ENCODE assay signal across 8 mouse cellular contexts in the genomic region with DNA sequence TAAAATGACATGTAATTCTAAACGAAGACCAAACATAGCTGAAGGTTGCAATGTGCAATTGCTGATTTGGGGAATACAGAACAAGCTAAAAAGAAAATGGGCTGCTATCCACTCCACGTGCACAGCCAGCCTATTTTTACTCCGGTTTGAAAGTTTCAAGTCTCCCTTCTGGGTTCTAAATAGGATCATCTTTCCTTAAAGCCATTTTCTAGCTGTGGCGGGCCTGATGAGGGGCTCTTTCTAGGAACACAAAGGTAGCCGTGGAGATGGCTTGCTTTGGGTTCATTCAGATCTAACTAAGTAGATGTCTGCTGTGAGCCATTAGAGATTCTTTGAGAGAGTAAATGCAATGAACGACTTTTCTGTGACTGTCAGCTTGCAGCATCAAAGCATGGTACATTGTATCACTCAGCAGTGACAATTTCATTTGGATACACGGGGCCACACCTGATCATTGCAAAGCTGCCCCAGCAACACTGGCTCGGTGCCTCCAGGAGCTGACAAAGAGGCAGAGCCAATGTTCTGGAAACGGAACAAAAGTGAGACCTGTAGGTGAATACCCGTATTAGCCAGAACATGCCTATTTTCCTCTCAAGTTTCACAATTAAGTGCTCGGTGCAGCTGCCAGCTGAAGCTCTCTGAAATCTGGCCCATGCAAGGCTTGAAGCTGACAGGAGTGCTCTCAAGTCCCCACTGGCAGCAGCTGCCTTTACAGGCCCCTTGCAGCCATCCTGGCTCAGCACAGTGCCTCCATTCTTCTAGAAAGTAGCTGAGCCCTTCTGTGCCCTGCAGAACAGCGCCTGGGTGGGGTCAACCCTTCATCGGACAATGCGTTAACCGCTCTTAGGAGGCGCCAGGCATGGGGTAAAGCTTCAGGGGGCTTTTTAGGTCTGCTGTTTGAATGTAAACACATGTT.
A peak's percentile ranks its signal among the peaks of the same experiment; 100 is the strongest.
DNase-seq lines count a peak whose midpoint lies in the region; ATAC-seq lines count a peak whose summit lies in the region.

No protein-coding gene starts in this region.

- WGBS in hindbrain, embryonic 14.5 days = 9% methylated on average over 16 of the region's 16 CpGs
- WGBS in midbrain, embryonic 10.5 days = 23% methylated on average over 16 of the region's 16 CpGs

- H3K27ac ChIP-seq in hindbrain, embryonic 14.5 days = peak overlapping the region; percentile 62
- peak overlapping the region; percentile 78 for H3K27ac ChIP-seq in midbrain, embryonic 10.5 days (replicated peaks)

- peak overlapping the region; percentile 9; the same call in 1 of the 2 replicates for H3K9ac ChIP-seq in hindbrain, embryonic 14.5 days

- H3K4me3 ChIP-seq in hindbrain, embryonic 14.5 days (replicated peaks; ENCODE audit: low read length) = no peak overlapping the region
- peak overlapping the region; percentile 9; the same call in 1 of the 2 replicates for H3K4me3 ChIP-seq in midbrain, embryonic 10.5 days

- peaks cover 21% of the 10 kb centered on the region for H3K4me1 ChIP-seq in hindbrain, embryonic 14.5 days (replicated peaks; ENCODE audit: control insufficient read depth, insufficient read depth, low read length)
- H3K4me1 ChIP-seq in midbrain, embryonic 10.5 days = peaks cover 17% of the 10 kb centered on the region

- H3K9me3 ChIP-seq in hindbrain, embryonic 14.5 days (ENCODE audit: control insufficient read depth, low read length) = no peaks in the 10 kb centered on the region
- H3K9me3 ChIP-seq in midbrain, embryonic 10.5 days (replicated peaks) = no peaks in the 10 kb centered on the region

- DNase-seq in ovary, postnatal 10 days (ENCODE audit: low spot score) = peak; percentile 20
- DNase-seq in ovary, adult 18-20 months (ENCODE audit: low spot score) = no peak
- DNase-seq in forelimb bud, embryonic 11.5 days (ENCODE audit: low read depth, low spot score) = peak; percentile 80
- no peak for DNase-seq in hindbrain, embryonic 14.5 days (ENCODE audit: low spot score)
- peak; percentile 59 for DNase-seq in midbrain, embryonic 10.5 days (ENCODE audit: low spot score)
- DNase-seq in B cell, adult 2 months = no peak
- DNase-seq in spleen, postnatal 4 days (ENCODE audit: low spot score in 2 of 2) = no peak

- H3K36me3 ChIP-seq in hindbrain, embryonic 14.5 days (replicated peaks; ENCODE audit: control insufficient read depth, insufficient read depth) = no peaks in the 10 kb centered on the region
- H3K36me3 ChIP-seq in midbrain, embryonic 10.5 days = no peaks in the 10 kb centered on the region

- ATAC-seq in hindbrain, embryonic 14.5 days (ENCODE audit: low FRiP score) = peak; percentile 40; the same call in 1 of the 2 replicates
- ATAC-seq in CD4-positive, CD25-positive, alpha-beta regulatory T cell, adult 4 months = no peak

- no peak overlapping the region for H3K4me2 ChIP-seq in hindbrain, embryonic 14.5 days (replicated peaks)

- H3K27me3 ChIP-seq in hindbrain, embryonic 14.5 days (ENCODE audit: control insufficient read depth, insufficient read depth, low read length) = no peaks in the 10 kb centered on the region
- peaks cover 11% of the 10 kb centered on the region; the same call in 1 of the 2 replicates for H3K27me3 ChIP-seq in midbrain, embryonic 10.5 days (ENCODE audit: low read depth, poor library complexity, severe bottlenecking)

Comparison
In these comparisons a context has a peak if more than half of its experiments do, and no peak if none do; other contexts are left out.
1. DNase-seq: peak in ovary, postnatal 10 days (single experiment), forelimb bud, embryonic 11.5 days (single experiment) and midbrain, embryonic 10.5 days (single experiment); none in ovary, adult 18-20 months (single experiment), hindbrain, embryonic 14.5 days (single experiment), B cell, adult 2 months (0 of 2) and spleen, postnatal 4 days (0 of 2).